Mouse (Mus musculus): ENCODE measurements around the gene Syne1. TPM values are rescaled to one million over a fixed set of nuclear protein-coding genes. Genes with fewer than 3 reads are reported as not detected.

Syne1 gene
- total RNA-seq, 2 experiments from 2014 or later: 30.1 to 36.5 TPM

DNA sequence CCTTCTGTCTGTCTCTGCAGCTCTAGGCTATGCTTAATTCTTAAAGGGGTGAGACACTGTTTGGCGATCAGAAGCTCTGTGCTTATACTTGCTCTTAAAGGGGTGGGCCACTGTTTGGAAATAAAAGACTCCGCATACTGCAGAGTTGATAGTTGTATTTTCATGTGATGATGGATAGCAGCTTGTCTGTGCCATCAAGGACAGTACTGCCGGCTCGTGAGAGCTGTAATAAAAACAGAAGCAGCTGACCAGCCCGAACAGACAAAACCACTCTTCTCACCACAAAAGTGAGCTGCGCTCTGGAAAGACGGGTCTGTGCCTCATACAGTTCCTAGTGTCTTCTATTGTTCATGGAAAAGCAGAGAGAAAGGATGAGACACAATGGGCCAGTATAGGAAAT lies 580.1 kb downstream of the Syne1 start:
- no peak for ATAC-seq (replicated peaks; ENCODE audit: low FRiP score, low TSS enrichment, poor library complexity, severe bottlenecking)

Other genes with a start within 250 kb of the Syne1 start
- 2.9 and 3.6 TPM in 2 replicates for gene Myct1, start 42.3 kb upstream of the Syne1 start, total RNA-seq (2014; fragmentation: Nextera tagmentation)
- gene Myct1, start 42.3 kb upstream of the Syne1 start, total RNA-seq (2017): 3.0 and 10.1 TPM in 2 replicates
- 0.46 TPM in 1 of 2 replicates, not detected in the other for gene Vip, start 87.7 kb upstream of the Syne1 start, total RNA-seq (2014; fragmentation: Nextera tagmentation)
- gene Vip, start 87.7 kb upstream of the Syne1 start, total RNA-seq (2017): not detected in 2 replicates